Mouse (Mus musculus) forebrain, embryonic 13.5 days (tissue): ENCODE results near the gene Wdpcp. TPM values are rescaled to one million over a fixed set of nuclear protein-coding genes. Genes with fewer than 3 reads are reported as not detected.

Source experiments
- ATAC-seq: fragments of 200-750 bp; cut with Nextera tagmentation; 2 replicates; pipeline ENCODE4 v1.8.0; 2017
- H3K27ac ChIP-seq: fragments of 300-500 bp; sonication (generic); 2 replicates; pipeline ENCODE4 v1.5.1; 2015; ENCODE audit warnings: inconsistent platforms, mild to moderate bottlenecking, moderate library complexity
- H3K27me3 ChIP-seq: fragments of 300-500 bp; sonication (generic); 2 replicates; pipeline ENCODE4 v1.6.1; 2015; ENCODE audit warnings: mild to moderate bottlenecking, inconsistent platforms
- H3K36me3 ChIP-seq: fragments of 300-500 bp; sonication (generic); 2 replicates; pipeline ENCODE4 v1.6.1; 2015; ENCODE audit warnings: mild to moderate bottlenecking, inconsistent platforms; ENCODE audit not compliant: poor library complexity, severe bottlenecking
- H3K4me1 ChIP-seq: fragments of 300-500 bp; sonication (generic); 2 replicates; pipeline ENCODE4 v1.6.1; 2015; ENCODE audit warnings: inconsistent platforms
- H3K4me2 ChIP-seq: fragments of 300-500 bp; sonication (generic); 2 replicates; pipeline ENCODE4 v1.6.1; 2015; ENCODE audit warnings: inconsistent platforms, mild to moderate bottlenecking, moderate library complexity
- H3K4me3 ChIP-seq: fragments of 300-500 bp; sonication (generic); 2 replicates; pipeline ENCODE4 v1.5.1; 2015; ENCODE audit warnings: mild to moderate bottlenecking, inconsistent platforms
- H3K9ac ChIP-seq: fragments of 300-500 bp; sonication (generic); 2 replicates; pipeline ENCODE4 v1.6.1; 2015; ENCODE audit warnings: mild to moderate bottlenecking, inconsistent platforms
- H3K9me3 ChIP-seq: fragments of 300-500 bp; sonication (generic); replicated peaks from 2 replicates; pipeline ENCODE4 v1.6.1; 2016; ENCODE audit warnings: inconsistent platforms
- WGBS: fragments of 180-500 bp; shearing (Covaris S2); methylation state at CpG from one replicate; pipeline ENCODE4 v1.1.7; 2015; 5-methylcytosine and 5-hydroxymethylcytosine counted together
- polyA plus RNA-seq: library from polyadenylated mRNA; unstranded; fragments of >200 nt; fragmentation: Nextera tagmentation; extraction: Ambion mirVana; gene quantifications from 2 replicates; pipeline ENCODE4 v1.2.1, GENCODE M21; 2015

Gene Wdpcp
- polyA plus RNA-seq, 1 experiment from 2014 or later: 10.9 TPM

DNA sequence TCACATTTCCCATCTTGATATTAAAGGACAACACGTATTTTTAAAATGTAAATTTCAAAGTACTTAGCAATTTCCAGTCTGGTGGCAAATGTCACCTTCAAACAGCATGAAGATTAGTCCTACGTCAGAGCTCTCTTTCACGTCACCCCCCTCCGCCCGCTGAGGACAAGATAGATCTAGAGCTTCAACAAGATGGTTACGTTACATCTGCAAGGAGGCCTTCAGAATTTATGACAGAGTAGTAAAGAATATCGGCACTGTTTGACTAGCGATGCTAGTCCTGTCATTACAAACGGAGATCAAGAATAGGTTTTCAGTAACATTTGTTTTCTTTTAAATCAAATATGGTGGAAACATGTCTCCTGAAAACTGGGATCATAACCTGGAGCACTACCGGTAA is 1.1 kb upstream of the Wdpcp start:
- Histone ChIP-seq H3K4me2 (peak overlapping the region; percentile 83), H3K36me3 (peaks cover 10% of the 10 kb centered on the region), H3K9ac (peak overlapping the region; percentile 78), H3K9me3 (no peaks in the 10 kb centered on the region), H3K4me1 (peaks cover 29% of the 10 kb centered on the region), H3K27ac (no peak overlapping the region; the same call in 1 of the 2 replicates), H3K27me3 (no peaks in the 10 kb centered on the region), H3K4me3 (peak overlapping the region; percentile 74)
- no peak for ATAC-seq
- WGBS: 10% methylated on average over 10 of the region's 10 CpGs

DNA sequence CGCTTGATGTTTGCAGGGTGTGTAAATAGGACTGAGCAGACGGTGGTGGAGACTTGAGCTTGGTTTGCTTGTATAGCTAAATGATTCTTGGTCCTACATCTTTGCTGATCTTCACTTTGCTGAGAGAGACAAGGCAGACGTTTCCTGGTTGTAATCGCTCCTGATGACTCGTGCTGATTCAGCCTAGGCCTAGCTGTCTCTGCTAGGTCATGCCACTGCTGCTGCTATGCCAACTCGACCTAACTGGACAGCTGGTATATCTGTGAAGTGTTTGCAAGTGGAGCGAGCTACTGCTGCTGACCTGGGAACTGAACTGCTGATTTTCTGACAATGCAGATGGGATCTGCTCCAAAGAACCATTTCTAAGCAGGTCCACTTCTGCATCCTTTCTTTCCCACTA is 9.4 kb downstream of the Wdpcp start:
- Histone ChIP-seq H3K4me3 (no peak overlapping the region), H3K9me3 (no peaks in the 10 kb centered on the region), H3K27me3 (no peaks in the 10 kb centered on the region), H3K4me2 (no peak overlapping the region), H3K36me3 (no peaks in the 10 kb centered on the region), H3K27ac (no peak overlapping the region), H3K9ac (no peak overlapping the region), H3K4me1 (no peaks in the 10 kb centered on the region)
- no peak for ATAC-seq
- WGBS: 85% methylated on average over 7 of the region's 7 CpGs

DNA sequence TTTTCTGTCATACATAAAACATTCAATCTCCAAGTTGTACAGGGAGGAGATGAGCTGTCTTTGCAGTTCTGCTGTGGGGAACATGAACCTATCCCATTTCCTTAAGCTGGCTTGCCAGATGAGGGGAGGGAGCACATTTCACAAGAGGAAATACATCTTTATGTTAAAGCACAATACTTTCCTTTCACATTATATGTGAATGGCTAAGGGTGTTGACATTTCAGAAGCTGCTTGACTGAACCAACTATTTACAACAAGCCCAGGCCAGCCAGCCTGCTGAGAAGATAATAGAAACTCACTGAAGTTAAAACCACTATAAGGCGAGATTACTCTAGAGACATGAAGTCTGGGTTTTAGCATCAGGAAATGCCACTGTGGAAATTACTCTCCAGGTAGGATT is 11.3 kb downstream of the Wdpcp start:
- no peaks in the 10 kb centered on the region for H3K27me3 ChIP-seq
- ATAC-seq: no peak
- H3K9ac ChIP-seq: no peak overlapping the region
- H3K4me1 ChIP-seq: no peaks in the 10 kb centered on the region
- H3K27ac ChIP-seq: no peak overlapping the region
- 27% methylated on average over 1 of the region's 1 CpGs for WGBS
- no peak overlapping the region for H3K4me3 ChIP-seq
- H3K4me2 ChIP-seq: no peak overlapping the region
- no peaks in the 10 kb centered on the region for H3K9me3 ChIP-seq
- no peaks in the 10 kb centered on the region for H3K36me3 ChIP-seq

DNA sequence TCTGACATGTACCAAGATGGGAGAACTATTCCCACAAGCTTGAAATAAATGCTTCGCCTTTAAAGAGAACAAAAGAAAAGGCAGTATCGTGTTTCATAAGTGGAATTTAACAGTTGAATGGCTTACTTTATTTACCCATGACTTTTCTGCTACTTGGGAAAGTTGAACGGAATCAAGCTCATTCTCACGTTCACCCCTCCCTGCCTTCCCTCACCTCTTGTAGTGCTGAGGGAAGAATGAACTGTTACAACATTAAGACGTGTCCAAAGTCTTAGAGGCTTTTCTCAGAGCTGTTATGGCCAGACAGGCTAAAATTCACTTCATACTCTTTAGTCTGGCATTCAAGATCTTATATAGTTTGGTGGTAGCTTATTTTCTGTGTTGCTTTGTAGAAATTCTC is 30.5 kb downstream of the Wdpcp start:
- WGBS: 51% methylated on average over 5 of the region's 5 CpGs
- ATAC-seq: no peak
- Histone ChIP-seq H3K27ac (no peak overlapping the region), H3K4me3 (no peak overlapping the region), H3K9ac (no peak overlapping the region), H3K27me3 (no peaks in the 10 kb centered on the region), H3K9me3 (no peaks in the 10 kb centered on the region), H3K36me3 (no peaks in the 10 kb centered on the region), H3K4me2 (no peak overlapping the region), H3K4me1 (no peaks in the 10 kb centered on the region)

DNA sequence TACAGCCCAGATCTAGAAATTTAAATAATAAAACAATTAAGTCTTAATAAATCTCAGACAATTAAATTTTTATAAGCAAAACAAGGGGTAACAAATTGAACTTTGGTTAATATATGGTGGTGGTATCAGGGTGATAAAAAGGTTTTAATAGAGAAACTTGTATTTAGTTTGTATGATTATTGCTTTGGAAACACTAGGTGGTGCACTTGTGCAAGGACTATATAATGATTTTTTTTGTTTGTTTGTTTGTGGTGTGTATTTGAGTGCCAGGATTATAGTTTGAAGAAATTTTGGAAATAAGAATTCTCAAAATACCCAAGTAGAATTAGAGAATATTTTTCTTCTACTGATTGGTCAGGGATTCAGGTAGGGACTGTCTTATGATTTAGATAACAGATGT is 43.9 kb downstream of the Wdpcp start:
- no peak overlapping the region for H3K27ac ChIP-seq
- no peak overlapping the region for H3K4me3 ChIP-seq
- no peak overlapping the region for H3K9ac ChIP-seq
- no peaks in the 10 kb centered on the region for H3K4me1 ChIP-seq
- no peak overlapping the region for H3K4me2 ChIP-seq
- H3K27me3 ChIP-seq: no peaks in the 10 kb centered on the region
- no peaks in the 10 kb centered on the region for H3K9me3 ChIP-seq
- no peaks in the 10 kb centered on the region for H3K36me3 ChIP-seq
- no peak for ATAC-seq

DNA sequence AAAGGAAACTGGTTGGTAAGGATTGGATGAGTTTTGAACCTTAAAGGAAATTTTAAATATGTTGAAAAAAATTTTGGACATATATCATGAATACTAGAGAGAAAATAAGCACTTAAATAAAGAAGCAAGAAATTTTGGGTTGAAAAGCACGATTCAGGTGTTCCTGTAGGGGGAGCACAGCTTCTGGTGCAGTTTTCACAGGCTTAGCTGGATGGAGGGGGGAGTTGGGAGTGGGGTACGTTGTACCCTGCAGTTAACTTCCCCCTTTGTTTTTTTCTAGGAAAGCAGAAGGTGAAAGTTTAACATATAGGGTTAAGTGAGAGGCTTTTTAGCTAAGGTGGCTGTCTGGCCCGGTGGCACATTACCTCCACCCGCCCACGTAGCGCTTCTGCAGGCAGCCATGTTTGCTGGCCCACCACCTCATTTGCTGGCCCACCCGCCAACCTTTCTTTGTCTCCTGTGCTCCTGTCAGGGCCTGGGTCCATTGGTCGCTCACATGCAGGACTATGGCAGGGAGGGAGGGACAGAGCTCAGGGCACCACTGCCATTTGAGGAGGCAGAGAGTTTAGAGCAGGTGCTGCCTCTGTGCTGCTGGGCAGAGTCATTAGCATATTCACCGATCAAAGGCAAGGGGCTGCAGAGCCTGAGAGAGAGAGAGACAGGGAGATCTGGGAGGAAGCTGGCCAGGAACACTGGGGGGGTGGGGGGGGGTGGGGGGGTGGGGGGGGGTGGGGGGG is 62.3 kb downstream of the Wdpcp start:
- 59% methylated on average over 9 of the region's 9 CpGs for WGBS
- no peak for ATAC-seq
- Histone ChIP-seq H3K9me3 (no peaks in the 10 kb centered on the region), H3K27me3 (no peaks in the 10 kb centered on the region), H3K4me3 (no peak overlapping the region), H3K4me2 (no peak overlapping the region), H3K9ac (no peak overlapping the region), H3K27ac (no peak overlapping the region), H3K4me1 (no peaks in the 10 kb centered on the region), H3K36me3 (no peaks in the 10 kb centered on the region)

DNA sequence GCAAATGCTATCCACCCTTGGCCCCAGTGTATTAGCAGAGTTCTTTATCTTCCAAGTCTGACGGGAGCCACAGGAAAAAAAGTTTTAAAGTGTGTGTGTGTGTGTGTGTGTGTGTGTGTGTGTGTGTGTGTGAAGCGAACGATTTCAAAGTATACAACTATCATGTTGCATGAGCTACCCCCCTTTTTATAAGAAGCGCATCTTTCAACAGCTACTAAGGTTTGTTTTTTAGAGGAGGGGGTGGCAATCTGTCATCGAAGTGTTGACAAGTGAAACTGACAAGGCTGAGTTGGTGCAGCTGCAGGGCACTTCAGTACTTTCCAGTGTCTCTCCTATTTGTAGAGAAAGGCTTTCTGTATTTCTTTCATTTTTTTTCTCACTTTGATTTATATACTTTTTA is 66.3 kb downstream of the Wdpcp start:
- no peak overlapping the region for H3K4me3 ChIP-seq
- no peaks in the 10 kb centered on the region for H3K9me3 ChIP-seq
- H3K4me2 ChIP-seq: no peak overlapping the region
- H3K36me3 ChIP-seq: no peaks in the 10 kb centered on the region
- H3K4me1 ChIP-seq: no peaks in the 10 kb centered on the region
- H3K27ac ChIP-seq: no peak overlapping the region
- H3K27me3 ChIP-seq: no peaks in the 10 kb centered on the region
- no peak overlapping the region for H3K9ac ChIP-seq
- 79% methylated on average over 5 of the region's 5 CpGs for WGBS
- ATAC-seq: no peak

DNA sequence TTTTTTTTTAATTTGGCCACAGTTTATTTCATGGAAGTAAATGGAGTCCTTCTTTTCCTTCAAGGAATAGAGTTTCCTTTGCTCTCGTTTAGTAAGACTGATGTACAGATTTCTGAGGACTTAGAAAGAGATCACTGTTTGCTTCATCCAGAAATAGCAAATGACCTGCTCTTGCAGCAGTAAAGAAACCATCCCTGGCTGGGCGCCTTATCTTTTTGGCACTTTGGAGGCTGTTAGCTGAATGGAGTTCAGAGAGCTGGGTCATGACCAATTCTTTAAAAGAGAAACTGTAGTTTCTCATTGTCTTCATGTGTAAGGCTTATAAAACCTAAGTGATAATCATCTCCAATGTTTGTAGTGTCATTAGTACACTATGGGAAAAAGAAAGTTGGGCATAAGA is 67.5 kb downstream of the Wdpcp start:
- H3K36me3 ChIP-seq: no peaks in the 10 kb centered on the region
- no peak overlapping the region for H3K4me2 ChIP-seq
- no peak overlapping the region for H3K9ac ChIP-seq
- 71% methylated on average over 2 of the region's 2 CpGs for WGBS
- no peaks in the 10 kb centered on the region for H3K9me3 ChIP-seq
- H3K4me1 ChIP-seq: no peaks in the 10 kb centered on the region
- H3K27ac ChIP-seq: no peak overlapping the region
- no peak overlapping the region for H3K4me3 ChIP-seq
- no peaks in the 10 kb centered on the region for H3K27me3 ChIP-seq
- no peak for ATAC-seq

DNA sequence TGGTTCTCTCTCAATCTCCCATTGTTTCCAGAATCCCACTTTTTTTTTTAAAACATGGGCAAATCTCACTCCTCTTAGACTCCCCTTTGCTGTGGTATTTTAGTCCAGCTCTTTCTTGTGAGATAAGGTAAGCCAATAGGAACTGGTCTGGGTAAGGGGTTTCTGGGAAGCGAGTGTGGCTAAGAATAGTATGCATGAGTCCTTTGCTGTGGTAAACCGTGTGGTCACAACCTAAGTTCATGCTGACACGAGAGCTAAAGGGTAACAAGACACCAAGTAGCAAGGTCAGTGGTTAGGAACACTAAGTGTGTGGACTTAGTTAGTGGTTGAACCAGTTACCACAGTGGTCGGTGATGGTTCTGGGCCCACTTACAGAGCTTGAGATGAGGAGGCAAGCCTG is 72.2 kb downstream of the Wdpcp start:
- H3K4me1 ChIP-seq: no peaks in the 10 kb centered on the region
- no peaks in the 10 kb centered on the region for H3K27me3 ChIP-seq
- H3K36me3 ChIP-seq: no peaks in the 10 kb centered on the region
- 74% methylated on average over 4 of the region's 4 CpGs for WGBS
- no peak overlapping the region for H3K27ac ChIP-seq
- no peak for ATAC-seq
- no peak overlapping the region for H3K9ac ChIP-seq
- H3K4me2 ChIP-seq: no peak overlapping the region
- no peaks in the 10 kb centered on the region for H3K9me3 ChIP-seq
- H3K4me3 ChIP-seq: no peak overlapping the region

DNA sequence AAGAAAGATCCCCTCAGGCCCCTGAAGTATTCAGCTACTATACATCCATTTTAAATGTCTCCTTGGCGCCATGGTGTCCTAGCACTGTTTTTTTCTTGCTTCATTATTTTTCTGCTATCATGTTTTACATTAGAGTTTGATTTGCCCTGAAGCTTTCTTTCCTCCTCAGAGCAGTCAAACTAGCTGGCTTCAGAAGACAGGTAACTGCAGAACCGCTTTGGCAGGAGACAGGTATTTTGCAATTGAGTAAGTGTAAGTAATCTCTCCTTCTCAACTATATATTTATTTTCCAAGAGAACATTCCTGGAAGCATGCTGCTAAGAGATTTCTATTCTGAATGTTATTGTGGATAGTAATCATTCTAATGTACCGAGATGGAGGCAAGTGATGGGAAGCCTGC is 74.1 kb downstream of the Wdpcp start:
- Histone ChIP-seq H3K4me2 (no peak overlapping the region), H3K4me1 (no peaks in the 10 kb centered on the region), H3K36me3 (no peaks in the 10 kb centered on the region), H3K9me3 (no peaks in the 10 kb centered on the region), H3K27ac (no peak overlapping the region), H3K4me3 (no peak overlapping the region), H3K27me3 (no peaks in the 10 kb centered on the region), H3K9ac (no peak overlapping the region)
- ATAC-seq: no peak
- WGBS: 90% methylated on average over 3 of the region's 3 CpGs

DNA sequence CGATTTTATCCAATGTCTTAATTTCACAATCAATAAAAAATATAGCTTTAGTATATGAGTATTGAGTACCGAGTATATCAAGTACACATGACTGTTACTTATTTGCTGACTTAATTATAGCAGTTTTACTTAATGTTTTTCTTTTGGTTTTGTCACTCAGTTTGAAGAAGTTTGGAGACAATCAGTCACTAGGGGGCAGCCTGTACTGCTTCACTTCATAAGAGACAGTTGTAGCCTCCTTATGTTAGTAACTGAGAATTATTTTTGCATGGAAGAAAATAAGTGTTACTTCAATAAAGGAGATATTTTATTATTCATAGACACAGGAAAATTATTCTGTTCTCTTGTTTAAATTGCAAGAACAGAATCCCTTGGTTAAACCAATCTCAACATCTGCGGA is 87.0 kb downstream of the Wdpcp start:
- H3K9me3 ChIP-seq: no peaks in the 10 kb centered on the region
- 69% methylated on average over 3 of the region's 3 CpGs for WGBS
- H3K36me3 ChIP-seq: no peaks in the 10 kb centered on the region
- no peaks in the 10 kb centered on the region for H3K27me3 ChIP-seq
- peak; percentile 61; the same call in 1 of the 2 replicates for ATAC-seq
- no peak overlapping the region for H3K4me2 ChIP-seq
- no peak overlapping the region for H3K9ac ChIP-seq
- H3K27ac ChIP-seq: no peak overlapping the region
- no peak overlapping the region for H3K4me3 ChIP-seq
- H3K4me1 ChIP-seq: no peaks in the 10 kb centered on the region

DNA sequence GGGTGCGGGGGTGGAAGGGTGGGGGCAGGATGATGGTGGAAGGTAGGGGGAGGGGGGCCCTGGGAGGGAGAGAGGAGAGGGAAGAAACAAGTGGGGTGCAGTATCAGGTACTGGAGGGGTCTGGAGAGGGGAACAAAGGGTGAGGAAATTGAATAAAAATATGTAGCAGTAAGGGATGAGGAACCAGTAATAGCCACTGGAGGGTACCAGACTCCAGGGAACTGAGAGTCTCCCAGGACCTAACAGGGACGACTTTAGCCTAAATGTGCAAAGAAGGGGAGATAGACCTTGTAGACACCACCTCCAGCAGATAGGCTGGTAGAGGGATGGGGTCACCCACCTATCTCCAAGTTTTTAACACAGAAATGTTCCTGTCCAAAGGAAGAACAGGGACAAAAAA is 105.0 kb downstream of the Wdpcp start:
- WGBS: 57% methylated on average over 2 of the region's 2 CpGs
- no peak for ATAC-seq
- Histone ChIP-seq H3K27me3 (no peaks in the 10 kb centered on the region), H3K9me3 (no peaks in the 10 kb centered on the region), H3K4me2 (no peak overlapping the region), H3K36me3 (no peaks in the 10 kb centered on the region), H3K27ac (no peak overlapping the region), H3K9ac (no peak overlapping the region), H3K4me1 (no peaks in the 10 kb centered on the region), H3K4me3 (no peak overlapping the region)

DNA sequence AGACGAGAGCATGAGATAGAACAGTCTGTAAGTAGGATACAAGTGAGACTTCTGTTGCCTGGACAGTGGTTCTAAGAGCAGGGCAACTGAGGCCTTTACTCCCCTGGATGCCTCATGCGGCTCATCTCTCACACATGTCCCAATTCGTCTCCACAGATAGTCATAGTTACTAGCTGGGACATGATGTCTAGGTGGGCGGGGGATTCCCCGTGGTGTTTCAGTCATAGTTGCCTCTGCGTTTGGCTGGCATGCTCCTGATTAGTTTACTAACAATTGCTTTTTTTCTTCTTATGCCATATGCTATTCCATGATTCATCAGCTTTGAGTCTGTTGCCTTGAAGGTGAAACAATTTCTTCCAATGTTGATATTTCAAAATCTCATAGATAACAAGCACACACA is 116.4 kb downstream of the Wdpcp start:
- WGBS: 81% methylated on average over 6 of the region's 6 CpGs
- H3K27ac ChIP-seq: no peak overlapping the region
- no peak for ATAC-seq

More for the DNA sequence above, 116.4 kb downstream of the Wdpcp start:
- Histone ChIP-seq H3K9me3 (no peaks in the 10 kb centered on the region), H3K4me1 (peaks cover 5% of the 10 kb centered on the region; the same call in 1 of the 2 replicates), H3K36me3 (no peaks in the 10 kb centered on the region), H3K4me3 (no peak overlapping the region), H3K4me2 (no peak overlapping the region), H3K27me3 (no peaks in the 10 kb centered on the region), H3K9ac (no peak overlapping the region)
